Mouse (Mus musculus) lung, postnatal 36 days (tissue): ENCODE data around the gene Pik3ap1.
"Not testable (repeated sequence)": the region's sequence is repeated elsewhere in the genome, so short reads cannot be mapped to it uniquely, and the experiment has no call there.

Experiments used
- DNase-seq: peaks from one replicate; pipeline ENCODE4 v3.0.0; 2022; ENCODE audit warnings: mixed read lengths

Gene Pik3ap1

DNA sequence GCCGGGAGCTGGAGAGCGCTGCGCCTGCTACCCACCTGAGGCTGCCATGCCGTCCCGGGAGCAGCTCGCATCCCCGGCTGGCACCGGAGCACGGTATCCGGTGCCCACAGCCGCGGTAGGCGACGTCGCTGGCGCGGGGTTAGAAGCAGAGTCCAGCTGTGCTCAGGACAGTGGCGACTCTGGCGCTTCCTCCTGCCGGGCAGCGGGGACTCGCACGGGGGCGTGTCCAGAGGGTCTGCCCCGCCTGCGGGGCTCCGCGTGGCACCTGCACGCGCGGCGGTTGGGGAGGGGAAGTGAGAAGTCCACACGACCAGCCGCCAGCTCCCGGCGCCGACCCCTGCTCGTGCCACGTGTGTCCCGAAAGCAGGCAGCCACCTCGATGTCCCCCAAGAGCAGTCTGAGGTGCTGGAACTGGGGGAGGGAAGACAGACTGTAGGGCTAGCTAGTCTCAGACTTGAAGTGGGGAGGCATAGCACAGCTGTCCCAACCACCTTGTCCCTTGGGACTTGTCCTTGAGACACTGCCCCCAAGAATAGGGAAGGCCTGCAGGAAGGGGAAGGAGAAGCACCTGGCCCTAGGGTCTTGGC, at the start of gene Pik3ap1:
Gene Pik3ap1, minus strand, starts transcription at position 181 of the 587 bp plus-strand sequence.
- DNase-seq: peak; percentile 61

DNA sequence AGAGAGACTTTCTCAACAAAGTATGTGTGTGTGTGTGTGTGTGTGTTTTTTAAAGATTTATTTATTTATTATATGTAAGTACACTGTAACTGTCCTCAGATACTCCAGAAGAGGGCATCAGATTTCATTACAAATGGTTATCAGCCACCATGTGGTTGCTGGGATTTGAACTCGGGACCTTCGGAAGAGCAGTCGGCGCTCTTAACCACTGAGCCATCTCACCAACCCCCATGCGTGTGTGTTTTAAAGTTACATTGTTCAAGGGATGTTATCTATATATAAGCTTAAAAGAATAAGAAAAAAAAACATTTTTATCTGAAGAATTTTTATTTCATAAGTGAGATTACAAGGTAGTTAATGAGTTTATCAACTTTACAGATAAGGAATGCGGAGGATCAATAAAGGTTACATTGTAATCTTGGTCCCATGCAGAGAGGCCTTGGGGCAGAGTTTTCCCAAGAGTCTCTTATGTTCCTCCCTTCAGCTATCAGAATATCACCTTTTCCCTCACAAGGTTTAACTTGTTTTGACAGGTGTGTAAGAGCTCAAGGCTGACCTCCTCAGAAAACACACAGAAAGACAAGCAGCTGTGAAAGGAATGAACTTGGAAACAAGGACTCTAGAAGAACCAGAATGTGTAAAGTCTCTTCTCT, 46.7 kb upstream of the Pik3ap1 start:
- not testable (repeated sequence) for DNase-seq

DNA sequence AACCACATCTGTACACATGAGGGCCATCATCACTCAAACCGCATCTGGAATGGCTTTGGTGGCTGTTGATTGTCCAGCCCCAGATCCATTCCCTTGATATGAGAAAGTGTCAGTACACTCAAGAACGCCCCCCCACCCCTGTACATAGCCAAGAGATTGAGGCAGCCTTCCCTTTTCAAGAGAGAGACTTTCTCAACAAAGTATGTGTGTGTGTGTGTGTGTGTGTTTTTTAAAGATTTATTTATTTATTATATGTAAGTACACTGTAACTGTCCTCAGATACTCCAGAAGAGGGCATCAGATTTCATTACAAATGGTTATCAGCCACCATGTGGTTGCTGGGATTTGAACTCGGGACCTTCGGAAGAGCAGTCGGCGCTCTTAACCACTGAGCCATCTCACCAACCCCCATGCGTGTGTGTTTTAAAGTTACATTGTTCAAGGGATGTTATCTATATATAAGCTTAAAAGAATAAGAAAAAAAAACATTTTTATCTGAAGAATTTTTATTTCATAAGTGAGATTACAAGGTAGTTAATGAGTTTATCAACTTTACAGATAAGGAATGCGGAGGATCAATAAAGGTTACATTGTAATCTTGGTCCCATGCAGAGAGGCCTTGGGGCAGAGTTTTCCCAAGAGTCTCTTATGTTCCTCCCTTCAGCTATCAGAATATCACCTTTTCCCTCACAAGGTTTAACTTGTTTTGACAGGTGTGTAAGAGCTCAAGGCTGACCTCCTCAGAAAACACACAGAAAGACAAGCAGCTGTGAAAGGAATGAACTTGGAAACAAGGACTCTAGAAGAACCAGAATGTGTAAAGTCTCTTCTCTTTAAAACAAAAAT, 41.2 kb upstream of the Pik3ap1 start:
- not testable (repeated sequence) for DNase-seq

DNA sequence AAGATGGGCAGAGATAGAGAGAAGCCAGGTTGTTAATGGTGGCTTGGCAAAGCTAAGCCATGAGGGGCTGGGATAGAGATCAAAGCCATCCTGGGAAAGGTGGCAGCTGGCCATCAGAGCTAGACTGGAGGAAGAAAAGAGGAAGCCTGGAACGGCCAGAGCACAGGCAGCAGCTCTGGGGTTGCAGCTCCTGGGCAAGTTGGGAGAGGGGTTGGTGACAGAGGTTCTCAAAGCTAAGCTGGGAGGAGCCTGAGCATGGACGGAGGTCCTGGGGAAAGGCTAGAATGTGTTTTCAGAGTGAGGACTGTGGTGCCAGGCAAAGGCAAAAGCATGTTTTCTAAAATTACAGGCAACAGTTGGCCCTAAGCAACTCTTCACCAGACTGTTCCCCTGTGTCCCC, 36.4 kb upstream of the Pik3ap1 start:
- no peak for DNase-seq

DNA sequence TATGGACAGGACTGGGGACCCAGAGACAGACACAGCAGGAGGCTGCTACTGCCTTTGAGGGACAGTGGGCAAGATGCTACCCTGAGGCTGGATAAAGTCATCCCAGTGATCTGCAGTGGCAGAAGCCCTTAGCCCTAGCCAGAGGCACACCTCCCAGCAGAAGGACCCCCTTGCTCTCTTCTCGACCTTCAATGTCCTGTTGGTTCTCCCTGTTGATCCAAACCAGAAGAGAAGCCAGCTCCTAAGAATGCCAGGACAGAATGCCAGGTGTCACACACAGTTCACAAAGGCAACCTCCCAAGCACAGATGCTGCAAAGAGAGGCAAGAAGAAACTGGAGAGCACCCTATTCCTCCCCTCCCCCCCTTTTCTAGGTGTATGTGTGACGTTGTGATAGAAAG, 33.9 kb upstream of the Pik3ap1 start:
- DNase-seq: no peak

DNA sequence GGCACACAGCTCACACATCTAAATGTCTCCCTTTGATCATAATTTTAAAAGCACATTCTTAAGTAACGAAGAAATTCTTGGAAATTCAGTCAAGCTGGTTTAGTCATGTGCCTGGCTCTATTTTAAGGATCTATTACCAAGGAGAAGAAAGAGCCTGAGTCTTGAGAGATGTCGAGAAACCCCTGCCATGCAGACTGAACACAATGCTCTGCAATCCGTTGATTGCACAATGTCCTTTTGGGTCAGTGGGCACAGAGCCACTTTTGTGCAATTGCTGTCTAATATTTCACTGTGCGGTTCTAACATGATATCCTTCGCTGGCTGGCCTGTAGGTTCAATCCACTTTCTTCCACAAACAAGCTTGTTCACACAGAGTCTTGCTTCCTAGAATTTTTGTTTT, 33.1 kb upstream of the Pik3ap1 start:
- DNase-seq: peak; percentile 72

DNA sequence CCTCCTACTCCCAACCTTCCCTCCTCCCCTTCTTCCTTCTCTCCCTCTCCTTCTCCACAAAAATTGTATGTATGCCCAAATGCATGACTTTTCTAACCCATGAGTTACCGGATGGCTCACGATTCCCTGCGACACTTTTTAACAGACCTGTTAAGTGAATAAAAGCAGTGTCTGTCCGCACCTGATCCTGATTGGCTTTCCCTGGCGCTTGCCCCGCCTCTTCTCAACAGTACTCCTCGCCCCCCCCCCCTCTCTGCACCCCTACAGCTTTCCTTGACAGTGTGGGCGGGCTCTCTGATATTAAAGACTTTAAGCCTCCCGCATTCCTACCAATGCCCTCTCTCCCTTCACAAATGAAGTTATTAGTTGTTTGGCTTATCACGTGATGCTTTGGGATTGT, 31.3 kb upstream of the Pik3ap1 start:
- peak; percentile 29 for DNase-seq

DNA sequence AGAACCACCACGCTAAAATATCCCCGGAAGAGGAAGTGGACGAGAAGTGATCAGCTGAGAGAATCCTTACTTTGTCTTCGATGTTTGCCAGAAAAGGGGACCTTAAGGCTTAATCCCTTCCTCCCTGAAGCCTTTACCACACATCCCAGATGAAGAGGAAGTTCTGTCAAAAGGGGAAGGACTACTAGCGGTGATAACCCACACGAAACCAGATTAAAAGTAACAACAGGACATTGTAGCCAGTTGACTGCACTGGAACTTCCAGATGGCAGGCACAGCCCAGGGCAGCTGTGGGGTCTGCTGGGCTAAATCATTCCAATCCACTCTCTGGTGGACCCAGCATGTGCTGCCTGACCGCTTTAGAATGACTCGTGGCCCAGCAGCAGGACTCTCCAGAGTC, 17.7 kb upstream of the Pik3ap1 start:
- DNase-seq: peak; percentile 39

GRCm38 (mm10) chr19:41390856-41391255, 6.0 kb upstream of the Pik3ap1 start:
- DNase-seq: no peak

DNA sequence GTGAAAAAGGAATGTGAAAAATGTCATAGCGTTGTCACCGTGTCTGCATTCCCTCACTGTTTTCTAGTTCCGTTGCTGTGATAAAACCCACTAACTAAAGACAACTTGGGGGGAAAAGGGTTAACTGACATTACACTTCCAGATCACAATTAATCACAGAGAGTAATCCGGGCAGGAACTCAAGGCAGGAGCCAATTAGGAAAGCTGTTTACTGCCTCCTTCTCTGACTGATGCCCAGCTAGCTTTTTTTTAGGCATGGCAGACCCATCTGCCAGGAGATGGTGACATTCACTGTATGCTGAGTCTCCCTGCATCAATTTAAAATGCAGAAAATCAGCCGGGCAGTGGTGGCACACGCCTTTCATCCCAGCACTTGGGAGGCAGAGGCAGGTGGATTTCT, 4.4 kb upstream of the Pik3ap1 start:
- no peak for DNase-seq

DNA sequence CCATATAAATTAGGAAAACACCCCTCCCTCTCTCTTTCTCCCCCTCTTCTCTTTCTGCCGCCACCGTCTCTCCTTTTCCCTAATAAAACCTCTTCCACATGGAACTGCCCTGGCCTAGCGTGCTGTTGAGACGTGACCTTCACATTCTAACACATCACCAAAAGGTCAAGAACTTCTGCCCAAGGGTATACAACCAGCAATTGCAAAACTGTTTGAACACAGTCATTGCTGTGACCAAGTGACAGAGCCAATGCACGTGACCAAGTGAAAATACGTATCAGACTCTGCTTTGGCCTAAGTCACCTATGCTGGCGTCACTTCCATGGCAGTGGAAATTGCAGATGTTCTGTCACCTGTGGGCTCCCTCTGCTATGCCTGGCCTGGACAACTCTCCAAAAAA, 3.3 kb upstream of the Pik3ap1 start:
- no peak for DNase-seq

- DNase-seq: no peak
These were observed 2.4 kb upstream of the Pik3ap1 start for GRCm38 (mm10) chr19:41387262-41387661.

- DNase-seq: peak; percentile 73
These were observed 473 bp downstream of the Pik3ap1 start for GRCm38 (mm10) chr19:41384406-41384851.

- no peak for DNase-seq
These were observed 2.4 kb downstream of the Pik3ap1 start for GRCm38 (mm10) chr19:41382391-41382978.

DNA sequence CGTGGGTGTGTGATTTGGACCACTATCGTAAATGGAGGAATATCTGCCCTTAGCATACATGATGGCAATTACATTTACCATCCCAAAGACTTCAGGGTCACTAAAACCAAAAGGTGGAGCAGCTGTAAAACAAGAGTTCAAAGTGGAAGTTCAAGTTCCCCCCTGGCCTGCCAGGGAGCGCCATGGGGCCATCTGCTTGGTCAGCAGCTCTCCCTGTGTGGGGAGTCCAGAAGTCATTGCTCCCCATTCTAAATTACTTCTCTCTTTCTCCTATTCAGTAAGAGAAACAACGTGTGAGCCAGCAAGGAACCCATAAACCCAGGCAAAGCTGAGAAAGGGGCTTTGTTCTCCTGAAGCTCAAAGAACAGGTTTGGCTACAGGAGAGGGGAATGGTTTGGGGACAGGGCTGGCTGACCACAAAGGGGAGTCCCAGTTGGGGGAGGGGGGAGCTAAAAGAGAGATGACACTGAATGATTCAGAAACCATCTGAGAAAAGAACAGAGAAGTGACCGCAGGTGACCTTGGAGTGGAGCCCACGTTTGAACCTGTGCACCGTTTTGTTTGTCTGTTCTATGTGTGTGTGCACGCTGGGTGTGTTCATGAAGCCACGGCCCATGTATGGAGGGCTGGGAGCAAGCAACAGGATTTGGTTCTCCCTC, 3.2 kb downstream of the Pik3ap1 start:
- DNase-seq: no peak

GRCm38 (mm10) chr19:41379195-41379594, 5.7 kb downstream of the Pik3ap1 start:
- DNase-seq: peak; percentile 61

GRCm38 (mm10) chr19:41375791-41376190, 9.1 kb downstream of the Pik3ap1 start:
- DNase-seq: no peak

DNA sequence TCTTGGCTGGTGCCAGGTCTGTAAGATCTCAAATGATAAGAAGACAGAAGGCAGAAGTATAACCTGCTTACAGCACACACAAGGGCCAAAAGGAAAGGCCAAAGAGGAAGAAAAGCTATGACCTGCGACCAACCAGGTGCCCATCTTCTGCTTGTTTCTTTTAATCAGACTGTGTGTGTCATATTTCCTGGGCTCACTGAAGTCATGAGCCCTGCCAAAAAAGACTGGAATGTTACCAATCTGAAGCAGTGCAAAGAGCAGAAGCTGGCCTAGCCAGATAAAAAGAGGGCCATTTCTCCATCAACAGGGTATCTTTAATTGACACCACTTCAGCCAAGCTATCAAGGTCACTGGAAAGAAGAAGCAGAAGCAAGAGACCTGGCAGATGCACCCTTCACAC, 9.8 kb downstream of the Pik3ap1 start:
- DNase-seq: no peak

- DNase-seq: no peak
These were observed 10.2 kb downstream of the Pik3ap1 start for GRCm38 (mm10) chr19:41374658-41375057.

GRCm38 (mm10) chr19:41372322-41372721, 12.6 kb downstream of the Pik3ap1 start:
- DNase-seq: no peak

- peak; percentile 31 for DNase-seq
These were observed 13.5 kb downstream of the Pik3ap1 start for GRCm38 (mm10) chr19:41371373-41371772.

DNA sequence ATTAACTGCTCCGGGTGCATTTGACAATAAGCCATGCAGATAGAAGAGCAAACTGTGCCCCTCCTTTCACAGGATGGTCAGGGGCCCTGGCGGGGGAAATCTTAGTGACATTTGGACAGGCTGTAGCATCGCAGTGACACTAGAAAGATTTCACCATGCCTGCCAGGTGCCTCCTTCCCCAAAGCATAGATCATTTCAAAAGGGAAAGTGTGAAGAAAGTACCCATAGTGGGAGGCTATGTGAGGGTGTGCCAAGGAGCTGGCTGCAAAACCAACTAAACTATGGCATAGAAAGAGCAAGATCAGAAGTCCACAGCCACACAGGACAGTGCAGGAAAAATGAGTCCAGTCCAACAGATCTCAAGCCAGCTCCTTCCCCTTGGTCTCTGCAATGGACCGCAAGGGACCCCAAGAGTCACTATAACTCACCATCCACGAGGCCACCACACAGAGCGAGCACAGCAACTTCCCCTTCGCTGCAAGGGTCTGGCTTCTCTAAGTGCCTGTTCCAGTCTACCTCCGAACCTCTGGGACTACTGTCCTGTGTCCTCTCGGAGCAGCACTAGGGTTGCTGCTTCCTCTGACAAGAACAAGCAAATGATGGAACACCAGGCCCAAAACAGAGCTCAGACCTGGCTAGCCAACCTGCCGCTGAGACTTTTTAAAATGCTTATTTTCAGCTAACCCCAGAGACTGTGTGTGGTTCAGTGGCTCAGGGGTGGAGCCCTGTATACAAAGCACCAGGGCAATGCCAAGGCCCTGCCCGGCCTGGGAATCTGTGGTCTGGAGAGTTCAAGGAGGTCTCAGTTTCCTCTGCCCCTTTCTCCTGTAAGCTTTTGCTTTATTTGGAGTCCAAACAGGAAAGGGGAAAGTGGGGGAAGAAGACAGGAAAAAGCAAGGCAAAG, 15.1 kb downstream of the Pik3ap1 start:
- DNase-seq: no peak
